Mouse (Mus musculus): ENCODE results near the gene Gm14412. TPM values are rescaled to one million over a fixed set of nuclear protein-coding genes. Genes with fewer than 3 reads are reported as not detected.
"Not testable (repeated sequence)": the region's sequence is repeated elsewhere in the genome, so short reads cannot be mapped to it uniquely, and the experiment has no call there.

Gm14412 gene
- 0.23 and 0.54 TPM in 2 replicates for polyA plus RNA-seq (2016; fragmentation: Nextera tagmentation; extraction: Ambion mirVana)

GRCm38 (mm10) chr2:177324257-177324733, at the start of gene Gm14412:
Gene Gm14412, minus strand, starts transcription at chr2:177324307.
- H3K36me3 ChIP-seq; H3K27ac ChIP-seq; H3K27me3 ChIP-seq (ENCODE audit: insufficient read depth, poor library complexity, severe bottlenecking); DNase-seq (ENCODE audit: low spot score); H3K4me1 ChIP-seq; H3K4me3 ChIP-seq; H3K9me3 ChIP-seq: not testable (repeated sequence)
- WGBS, result 82% methylated on average over 2 of the region's 2 CpGs

- not testable (repeated sequence) for H3K4me3 ChIP-seq; DNase-seq (ENCODE audit: low spot score); H3K36me3 ChIP-seq; H3K4me1 ChIP-seq; H3K27me3 ChIP-seq (ENCODE audit: insufficient read depth, poor library complexity, severe bottlenecking); H3K27ac ChIP-seq; H3K9me3 ChIP-seq
- 72% methylated on average over 4 of the region's 4 CpGs for WGBS
These were observed 5.7 kb upstream of the Gm14412 start for GRCm38 (mm10) chr2:177329661-177330292.

GRCm38 (mm10) chr2:177321361-177321760, 2.7 kb downstream of the Gm14412 start:
- H3K4me3 ChIP-seq; DNase-seq (ENCODE audit: low spot score); H3K27me3 ChIP-seq (ENCODE audit: insufficient read depth, poor library complexity, severe bottlenecking); H3K4me1 ChIP-seq; H3K9me3 ChIP-seq; H3K27ac ChIP-seq; H3K36me3 ChIP-seq: not testable (repeated sequence)

GRCm38 (mm10) chr2:177320786-177321320, 3.3 kb downstream of the Gm14412 start:
- H3K4me3 ChIP-seq; H3K36me3 ChIP-seq; H3K27ac ChIP-seq; DNase-seq (ENCODE audit: low spot score); H3K27me3 ChIP-seq (ENCODE audit: insufficient read depth, poor library complexity, severe bottlenecking); H3K9me3 ChIP-seq; H3K4me1 ChIP-seq: not testable (repeated sequence)
- 58% methylated on average over 2 of the region's 2 CpGs for whole genome bisulfite sequencing

- no peaks in the 10 kb centered on the region for H3K27me3 ChIP-seq (ENCODE audit: insufficient read depth, poor library complexity, severe bottlenecking)
- WGBS, result 75% methylated on average over 1 of the region's 1 CpGs
- DNase-seq (ENCODE audit: low spot score), result no peak
- no peaks in the 10 kb centered on the region; the same call in 1 of the 2 replicates for H3K9me3 ChIP-seq
- H3K4me3 ChIP-seq, result no peak overlapping the region
- no peaks in the 10 kb centered on the region for H3K4me1 ChIP-seq
- H3K36me3 ChIP-seq, result no peaks in the 10 kb centered on the region
- no peak overlapping the region for H3K27ac ChIP-seq
These were observed 5.1 kb downstream of the Gm14412 start for GRCm38 (mm10) chr2:177318996-177319395.

GRCm38 (mm10) chr2:177309627-177310026, 14.5 kb downstream of the Gm14412 start:
- H3K4me3 ChIP-seq; H3K9me3 ChIP-seq; H3K27me3 ChIP-seq (ENCODE audit: insufficient read depth, poor library complexity, severe bottlenecking); H3K36me3 ChIP-seq; H3K27ac ChIP-seq; DNase-seq (ENCODE audit: low spot score); H3K4me1 ChIP-seq: not testable (repeated sequence)
- WGBS, result 87% methylated on average over 4 of the region's 4 CpGs

- H3K4me3 ChIP-seq; H3K27ac ChIP-seq; H3K4me1 ChIP-seq; H3K36me3 ChIP-seq; H3K9me3 ChIP-seq; H3K27me3 ChIP-seq (ENCODE audit: insufficient read depth, poor library complexity, severe bottlenecking); DNase-seq (ENCODE audit: low spot score): not testable (repeated sequence)
- no CpG with 5 or more reads among the region's 2 CpGs for WGBS
These were observed 19.1 kb downstream of the Gm14412 start for GRCm38 (mm10) chr2:177304980-177305379.

GRCm38 (mm10) chr2:177283701-177284100, 40.4 kb downstream of the Gm14412 start:
- not testable (repeated sequence) for H3K4me3 ChIP-seq; H3K9me3 ChIP-seq; DNase-seq (ENCODE audit: low spot score); H3K4me1 ChIP-seq; H3K36me3 ChIP-seq; H3K27ac ChIP-seq; H3K27me3 ChIP-seq (ENCODE audit: insufficient read depth, poor library complexity, severe bottlenecking)
- WGBS, result 25% methylated on average over 3 of the region's 3 CpGs

- 67% methylated on average over 2 of the region's 2 CpGs for WGBS
These were observed 46.4 kb downstream of the Gm14412 start for GRCm38 (mm10) chr2:177277754-177278153.

GRCm38 (mm10) chr2:177272237-177272636, 51.9 kb downstream of the Gm14412 start:
- H3K36me3 ChIP-seq; H3K27ac ChIP-seq; H3K4me1 ChIP-seq; H3K27me3 ChIP-seq (ENCODE audit: insufficient read depth, poor library complexity, severe bottlenecking); DNase-seq (ENCODE audit: low spot score); H3K4me3 ChIP-seq; H3K9me3 ChIP-seq: not testable (repeated sequence)
- 73% methylated on average over 2 of the region's 2 CpGs for WGBS

More at GRCm38 (mm10) chr2:177277754-177278153, 46.4 kb downstream of the Gm14412 start:
- not testable (repeated sequence) for H3K36me3 ChIP-seq; H3K4me3 ChIP-seq; H3K9me3 ChIP-seq; H3K27ac ChIP-seq; H3K4me1 ChIP-seq; DNase-seq (ENCODE audit: low spot score); H3K27me3 ChIP-seq (ENCODE audit: insufficient read depth, poor library complexity, severe bottlenecking)

GRCm38 (mm10) chr2:177266936-177267335, 57.2 kb downstream of the Gm14412 start, which contains the start of gene Gm14409:
Gene Gm14409, minus strand, starts transcription at chr2:177267036.
- not testable (repeated sequence) for H3K27me3 ChIP-seq (ENCODE audit: insufficient read depth, poor library complexity, severe bottlenecking); H3K36me3 ChIP-seq; H3K9me3 ChIP-seq; H3K27ac ChIP-seq; H3K4me1 ChIP-seq; DNase-seq (ENCODE audit: low spot score); H3K4me3 ChIP-seq
- no CpG with 5 or more reads among the region's 2 CpGs for WGBS
